Mouse (Mus musculus) CH12.LX (cell line): ENCODE data around the gene H1fx.

Source experiments
- CHD1 ChIP-seq: IDR thresholded peaks from 2 replicates; pipeline ENCODE4 v1.6.1; 2012; ENCODE audit warnings: low read depth, low read length, improper control_type of control experiment, inconsistent platforms
- CTCF ChIP-seq, 2 experiments: IDR thresholded peaks in 1 of 2; conservative IDR thresholded peaks in 1 of 2; 2 replicates each; pipeline ENCODE4 v1.5.1; 2011 to 2012; ENCODE audit warnings: low read depth in 2 of 2, low read length in 2 of 2, improper control_type of control experiment in 1 of 2, inconsistent platforms in 1 of 2, mild to moderate bottlenecking in 1 of 2, moderate library complexity in 1 of 2
- GABPA ChIP-seq: IDR thresholded peaks from 2 replicates; pipeline ENCODE4 v1.6.1; 2012; ENCODE audit warnings: low read depth, low read length, improper control_type of control experiment, inconsistent platforms; ENCODE audit not compliant: insufficient replicate concordance
- KAT2A ChIP-seq: IDR thresholded peaks from 2 replicates; pipeline ENCODE4 v1.6.1; 2012; ENCODE audit warnings: low read length, improper control_type of control experiment, inconsistent platforms; ENCODE audit not compliant: insufficient replicate concordance
- MEF2A ChIP-seq: IDR thresholded peaks from 2 replicates; pipeline ENCODE4 v1.6.1; 2014; ENCODE audit warnings: low read depth, mild to moderate bottlenecking, inconsistent platforms, low read length, improper control_type of control experiment, borderline replicate concordance
- NRF1 ChIP-seq: IDR thresholded peaks from 2 replicates; pipeline ENCODE4 v1.6.1; 2014; ENCODE audit warnings: low read depth, mild to moderate bottlenecking, inconsistent platforms, low read length, improper control_type of control experiment, moderate library complexity
- PAX5 ChIP-seq: IDR thresholded peaks from 2 replicates; pipeline ENCODE4 v1.6.1; 2012; ENCODE audit warnings: low read length, inconsistent platforms, mixed read lengths
- POLR2A ChIP-seq: IDR thresholded peaks from 2 replicates; pipeline ENCODE4 v1.6.1; 2011; ENCODE audit warnings: low read depth, mild to moderate bottlenecking, improper control_type of control experiment, low read length
- TBP ChIP-seq: conservative IDR thresholded peaks from 2 replicates; pipeline ENCODE4 v1.6.1; 2011; ENCODE audit warnings: low read depth, low read length, improper control_type of control experiment

- TF ChIP-seq GABPA: no peak
- no peak for TF ChIP-seq KAT2A
- TF ChIP-seq CTCF (conservative IDR thresholded peaks at IDR 0.05 in 1 of 2, IDR thresholded peaks at IDR 0.05 in 1 of 2; ENCODE audit: low read depth in 2 of 2, low read length in 2 of 2): no peak
- no peak for TF ChIP-seq TBP
- TF ChIP-seq CHD1: no peak
- TF ChIP-seq PAX5: no peak
- TF ChIP-seq NRF1: no peak
- TF ChIP-seq MEF2A: no peak
- no peak for TF ChIP-seq POLR2A
These were observed 14.1 kb upstream of the H1fx start for GRCm38 (mm10) chr6:87995519-87995918.
